10 mouse cellular contexts compared by ENCODE assay signal in the genomic region with DNA sequence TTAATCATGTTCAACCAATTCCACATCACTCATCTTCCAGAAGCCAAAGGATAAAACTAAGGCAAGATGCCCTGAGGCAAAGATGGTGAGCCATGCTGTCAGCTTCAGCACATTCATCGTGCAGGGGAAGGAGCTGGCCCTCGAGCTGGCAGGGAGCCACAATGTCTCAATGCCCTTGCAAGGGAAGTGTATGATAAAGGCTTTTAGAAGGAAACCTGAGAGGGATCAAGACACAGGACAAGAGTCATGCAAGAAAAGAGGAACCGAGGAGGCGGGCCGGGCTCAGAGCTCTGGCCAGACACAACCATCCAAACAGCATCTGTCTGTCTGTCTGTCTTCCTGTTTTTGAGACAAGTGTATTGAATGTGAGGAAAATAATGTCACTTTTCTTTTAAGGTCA.
DNase-seq lines count a peak whose midpoint lies in the region; ATAC-seq lines count a peak whose summit lies in the region.
"Had no signal": no experiment of that assay in that cellular context is flagged by ENCODE, and none has a peak within 500 bp of the region (broad histone marks: within the 10 kb centered on the region; RNA-seq: fewer than 3 reads in every experiment).

No protein-coding gene starts in this region.

- no peaks in the 10 kb centered on the region for H3K9me3 ChIP-seq in heart, embryonic 11.5 days (replicated peaks; ENCODE audit: control insufficient read depth, low read length)
- H3K9me3 ChIP-seq in liver, embryonic 13.5 days (replicated peaks), result no peaks in the 10 kb centered on the region

- no peaks in the 10 kb centered on the region for H3K36me3 ChIP-seq in heart, embryonic 11.5 days (ENCODE audit: control insufficient read depth, insufficient read depth, low read length)
- H3K36me3 ChIP-seq in liver, embryonic 13.5 days, result no peaks in the 10 kb centered on the region

- H3K27me3 ChIP-seq in heart, embryonic 11.5 days (ENCODE audit: control insufficient read depth, insufficient read depth, low read length), result no peaks in the 10 kb centered on the region
- H3K27me3 ChIP-seq in liver, embryonic 13.5 days, result no peaks in the 10 kb centered on the region

- H3K27ac ChIP-seq in heart, embryonic 11.5 days (ENCODE audit: low read depth, low read length), result no peak overlapping the region
- H3K27ac ChIP-seq in liver, embryonic 13.5 days, result no peak overlapping the region

- no peak overlapping the region for H3K4me2 ChIP-seq in heart, embryonic 11.5 days
- H3K4me2 ChIP-seq in liver, embryonic 13.5 days, result no peak overlapping the region

- WGBS in heart, embryonic 11.5 days (ENCODE audit: insufficient replicate concordance), result 69% methylated on average over 5 of the region's 5 CpGs
- 27% methylated on average over 5 of the region's 5 CpGs for WGBS in liver, embryonic 13.5 days (ENCODE audit: insufficient replicate concordance)

- H3K4me3 ChIP-seq in heart, embryonic 11.5 days (ENCODE audit: low read depth, low read length), result no peak overlapping the region
- no peak overlapping the region for H3K4me3 ChIP-seq in liver, embryonic 13.5 days (replicated peaks)
- H3K4me3 ChIP-seq: erythroblast, embryonic 14.5 days had no signal

- no peaks in the 10 kb centered on the region for H3K4me1 ChIP-seq in heart, embryonic 11.5 days (ENCODE audit: control insufficient read depth, insufficient read depth, low read length)
- no peaks in the 10 kb centered on the region; the same call in 1 of the 2 replicates for H3K4me1 ChIP-seq in liver, embryonic 13.5 days (replicated peaks)

- no peak overlapping the region for H3K9ac ChIP-seq in heart, embryonic 11.5 days (ENCODE audit: low read depth, low read length)
- H3K9ac ChIP-seq in liver, embryonic 13.5 days, result no peak overlapping the region

- peak; percentile 15 to 34 for DNase-seq in heart, adult 9 months (ENCODE audit: low spot score in 2 of 2)
- DNase-seq in right cerebral cortex, postnatal 4 days, result peak; percentile 38
- DNase-seq in right cerebral cortex, adult 2 months (ENCODE audit: low spot score in 2 of 2), result no peak
- peak; percentile 2 for DNase-seq in liver, embryonic 13.5 days
- DNase-seq in spleen, postnatal 4 days (ENCODE audit: low spot score in 2 of 2), result peak; percentile 50 to 71
- DNase-seq: midbrain, embryonic 14.5 days had no signal

- no peak for ATAC-seq in heart, embryonic 11.5 days (replicated peaks; ENCODE audit: insufficient number of reproducible peaks, low FRiP score, low TSS enrichment)
- no peak for ATAC-seq in liver, embryonic 13.5 days (ENCODE audit: low read depth)
- ATAC-seq in inflammation-experienced regulatory T-cells, adult 6 months, result no peak
- ATAC-seq in erythroblast, adult 5-6 weeks (replicated peaks; ENCODE audit: low FRiP score, poor library complexity, severe bottlenecking), result no peak

Comparison
In these comparisons a context has a peak if more than half of its experiments do, and no peak if none do; other contexts are left out.
1. DNase-seq: peak in heart, adult 9 months (2 of 2), right cerebral cortex, postnatal 4 days (single experiment), liver, embryonic 13.5 days (single experiment) and spleen, postnatal 4 days (2 of 2); none in right cerebral cortex, adult 2 months (0 of 2).